Mouse (Mus musculus): ENCODE results near the gene Fzr1.
A peak's percentile ranks its signal among the peaks of the same experiment; 100 is the strongest.

DNA sequence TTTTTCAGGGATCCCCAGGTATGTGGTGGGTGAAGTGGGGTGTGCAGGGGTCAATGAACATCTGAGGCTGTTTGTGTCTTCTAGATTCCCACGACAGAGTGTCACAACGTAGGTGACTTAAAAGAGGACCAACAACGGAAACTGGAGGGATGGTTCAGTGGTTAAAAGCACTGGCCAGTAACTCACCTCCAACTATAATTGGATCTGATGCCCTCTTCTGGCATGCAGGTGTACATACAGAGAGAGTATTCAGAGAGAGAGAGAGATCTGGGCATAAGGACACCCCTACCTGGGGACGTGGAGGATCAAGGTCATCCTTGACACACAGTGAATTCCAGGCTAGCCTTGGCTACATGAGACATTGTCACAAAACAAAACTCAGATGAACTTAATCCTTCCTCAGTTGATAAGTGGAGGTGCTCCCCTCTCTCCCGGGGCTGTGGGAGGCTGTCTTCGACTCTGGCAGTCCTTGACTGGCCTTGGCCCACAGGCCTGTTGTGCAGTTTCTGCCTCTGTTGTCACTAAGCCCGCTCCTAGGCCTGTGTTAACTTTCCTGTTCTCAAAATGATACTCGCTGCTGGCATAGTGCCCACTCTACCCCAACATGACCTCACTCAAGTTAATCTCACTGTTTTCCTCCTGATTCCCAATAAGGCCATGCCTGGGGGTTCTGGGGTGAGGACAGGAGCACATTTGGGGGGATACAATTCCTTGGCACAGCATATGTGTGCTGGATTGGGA lies 33.7 kb downstream of the Fzr1 start:
- TF ChIP-seq CTCF (IDR thresholded peaks at IDR 0.05; ENCODE audit: borderline replicate concordance, insufficient read depth, low read depth, low read length) (peak; percentile 39; the same call in 1 of the 2 replicates), POLR2A (IDR thresholded peaks at IDR 0.05; ENCODE audit: borderline replicate concordance, insufficient read depth, low read length) (no peak)

Data from cerebellum, adult 2 months (tissue).